Mouse (Mus musculus) lung, embryonic 14.5 days (tissue): Measurements from ENCODE around the gene Cbx2. TPM values are rescaled to one million over a fixed set of nuclear protein-coding genes. Genes with fewer than 3 reads are reported as not detected.

Experiments
- ATAC-seq: fragments of 200-750 bp; cut with Nextera tagmentation; 2 replicates; pipeline ENCODE4 v1.8.0; 2017; ENCODE audit warnings: mild to moderate bottlenecking, moderate TSS enrichment, moderate library complexity; ENCODE audit not compliant: insufficient read depth
- DNase-seq: peaks from one replicate; pipeline ENCODE4 v3.0.0-alpha.2; 2015
- H3K27ac ChIP-seq: fragments of 300-500 bp; sonication (generic); 2 replicates; pipeline ENCODE4 v1.5.1; 2014; ENCODE audit warnings: low read depth, mild to moderate bottlenecking, moderate library complexity
- H3K27me3 ChIP-seq: fragments of 300-500 bp; sonication (generic); 2 replicates; pipeline ENCODE4 v1.6.1; 2014; ENCODE audit warnings: low read length, control low read depth; ENCODE audit not compliant: insufficient read depth
- H3K36me3 ChIP-seq: fragments of 300-500 bp; sonication (generic); 2 replicates; pipeline ENCODE4 v1.6.1; 2014; ENCODE audit warnings: control low read depth; ENCODE audit not compliant: insufficient read depth
- H3K4me1 ChIP-seq: fragments of 300-500 bp; sonication (generic); 2 replicates; pipeline ENCODE4 v1.6.1; 2014; ENCODE audit warnings: antibody characterized with exemption, control low read depth; ENCODE audit not compliant: insufficient read depth
- H3K4me2 ChIP-seq: fragments of 300-500 bp; sonication (generic); 2 replicates; pipeline ENCODE4 v1.6.1; 2014; ENCODE audit warnings: mild to moderate bottlenecking
- H3K4me3 ChIP-seq: fragments of 300-500 bp; sonication (generic); 2 replicates; pipeline ENCODE4 v1.5.1; 2014; ENCODE audit warnings: low read depth, low read length
- H3K9ac ChIP-seq: fragments of 300-500 bp; sonication (generic); 2 replicates; pipeline ENCODE4 v1.6.1; 2014
- H3K9me3 ChIP-seq: fragments of 300-500 bp; sonication (generic); 2 replicates; pipeline ENCODE4 v1.6.1; 2016; ENCODE audit warnings: low read depth, low read length, control low read depth
- CTCF ChIP-seq: IDR thresholded peaks from 2 replicates; pipeline ENCODE4 v1.5.1; 2016; ENCODE audit warnings: antibody characterized with exemption, low read depth
- WGBS: fragments of 180-500 bp; shearing (Covaris S2); extraction: QIAGEN DNeasy Blood & Tissue Kit; methylation state at CpG from one replicate; pipeline ENCODE4 v1.1.7; 2014; 5-methylcytosine and 5-hydroxymethylcytosine counted together
- polyA plus RNA-seq: library from polyadenylated mRNA; unstranded; fragments of >200 nt; fragmentation: Nextera tagmentation; extraction: Ambion mirVana; gene quantifications from 2 replicates; pipeline ENCODE4 v1.2.1, GENCODE M21; 2014

Cbx2 gene
- polyA plus RNA-seq, 1 experiment from 2014 or later = 43.4 TPM

- Histone ChIP-seq H3K36me3 (no peaks in the 10 kb centered on the region), H3K27ac (no peak overlapping the region), H3K4me2 (peak overlapping the region; percentile 97), H3K9ac (no peak overlapping the region), H3K9me3 (no peaks in the 10 kb centered on the region), H3K4me1 (peaks cover 28% of the 10 kb centered on the region), H3K4me3 (peak overlapping the region; percentile 57), H3K27me3 (peaks cover 83% of the 10 kb centered on the region)
- TF ChIP-seq CTCF = no peak
- WGBS = 2% methylated on average over 32 of the region's 32 CpGs
- no peak for DNase-seq
- no peak for ATAC-seq
Measured at GRCm38 (mm10) chr11:119055571-119056131, 32.9 kb downstream of the Cbx2 start.

- DNase-seq (peak; percentile 72), ATAC-seq (no peak)
- under 1% methylated on average over 64 of the region's 65 CpGs for WGBS
- Histone ChIP-seq H3K4me1 (peaks cover 28% of the 10 kb centered on the region), H3K27ac (peak overlapping the region; percentile 61; the same call in 1 of the 2 replicates), H3K4me3 (peak overlapping the region; percentile 57), H3K9me3 (no peaks in the 10 kb centered on the region), H3K27me3 (peaks cover 75% of the 10 kb centered on the region), H3K4me2 (peak overlapping the region; percentile 97), H3K36me3 (no peaks in the 10 kb centered on the region), H3K9ac (peak overlapping the region; percentile 82)
- no peak for TF ChIP-seq CTCF
Measured at GRCm38 (mm10) chr11:119056301-119057211, 33.8 kb downstream of the Cbx2 start.

GRCm38 (mm10) chr11:119057291-119057690 lies 34.5 kb downstream of the Cbx2 start:
- H3K27ac ChIP-seq = no peak overlapping the region
- H3K9me3 ChIP-seq = no peaks in the 10 kb centered on the region
- H3K4me1 ChIP-seq = peaks cover 28% of the 10 kb centered on the region
- H3K4me3 ChIP-seq = peak overlapping the region; percentile 57
- 5% methylated on average over 9 of the region's 9 CpGs for WGBS
- peak overlapping the region; percentile 97 for H3K4me2 ChIP-seq
- no peaks in the 10 kb centered on the region for H3K36me3 ChIP-seq
- peak overlapping the region; percentile 82 for H3K9ac ChIP-seq
- no peak for TF ChIP-seq CTCF
- DNase-seq (no peak), ATAC-seq (no peak)
- H3K27me3 ChIP-seq = peaks cover 68% of the 10 kb centered on the region

GRCm38 (mm10) chr11:119058041-119058995 lies 35.6 kb downstream of the Cbx2 start:
- no peak overlapping the region for H3K27ac ChIP-seq
- no peaks in the 10 kb centered on the region for H3K9me3 ChIP-seq
- peak overlapping the region; percentile 97 for H3K4me2 ChIP-seq
- DNase-seq = peak; percentile 78
- TF ChIP-seq CTCF = peak; percentile 75
- H3K9ac ChIP-seq = peak overlapping the region; percentile 9; the same call in 1 of the 2 replicates
- H3K4me1 ChIP-seq = peaks cover 22% of the 10 kb centered on the region
- ATAC-seq = peak; percentile 63
- H3K36me3 ChIP-seq = no peaks in the 10 kb centered on the region
- H3K4me3 ChIP-seq = peak overlapping the region; percentile 57
- H3K27me3 ChIP-seq = peaks cover 63% of the 10 kb centered on the region
- WGBS = 2% methylated on average over 58 of the region's 58 CpGs

GRCm38 (mm10) chr11:119059256-119059655 lies 36.5 kb downstream of the Cbx2 start:
- no peaks in the 10 kb centered on the region for H3K9me3 ChIP-seq
- WGBS = 8% methylated on average over 3 of the region's 3 CpGs
- no peaks in the 10 kb centered on the region for H3K36me3 ChIP-seq
- peak overlapping the region; percentile 97; the same call in 1 of the 2 replicates for H3K4me2 ChIP-seq
- no peak overlapping the region for H3K4me3 ChIP-seq
- no peak overlapping the region for H3K9ac ChIP-seq
- TF ChIP-seq CTCF = no peak
- H3K27ac ChIP-seq = no peak overlapping the region
- H3K27me3 ChIP-seq = peaks cover 55% of the 10 kb centered on the region
- H3K4me1 ChIP-seq = peaks cover 22% of the 10 kb centered on the region
- ATAC-seq (no peak), DNase-seq (no peak)

GRCm38 (mm10) chr11:119066841-119067240 lies 44.1 kb downstream of the Cbx2 start:
- H3K4me3 ChIP-seq = no peak overlapping the region
- TF ChIP-seq CTCF = no peak
- H3K4me2 ChIP-seq = no peak overlapping the region
- no peaks in the 10 kb centered on the region for H3K36me3 ChIP-seq
- no peak overlapping the region for H3K27ac ChIP-seq
- no peaks in the 10 kb centered on the region for H3K4me1 ChIP-seq
- DNase-seq (no peak), ATAC-seq (no peak)
- no peak overlapping the region; the same call in 1 of the 2 replicates for H3K9ac ChIP-seq
- no peaks in the 10 kb centered on the region; the same call in 1 of the 2 replicates for H3K27me3 ChIP-seq
- WGBS = 75% methylated on average over 8 of the region's 8 CpGs
- no peaks in the 10 kb centered on the region for H3K9me3 ChIP-seq
